Mouse (Mus musculus) thymus, adult 2 months (tissue): ENCODE results near the gene Ralgapa1.

Source experiments
- CTCF ChIP-seq: fragments of 200-500 bp; IDR thresholded peaks from 2 replicates; pipeline ENCODE4 v1.5.1; 2012; ENCODE audit warnings: mild to moderate bottlenecking, control low read depth, low read length, moderate library complexity, borderline replicate concordance; ENCODE audit not compliant: control insufficient read depth, poor library complexity, insufficient read depth; ENCODE audit errors: extremely low read depth
- POLR2A ChIP-seq: fragments of 200-500 bp; IDR thresholded peaks from 2 replicates; pipeline ENCODE4 v1.6.1; 2012; ENCODE audit warnings: mild to moderate bottlenecking, low read length, control low read depth, moderate library complexity; ENCODE audit not compliant: control insufficient read depth, poor library complexity, insufficient read depth; ENCODE audit errors: extremely low read depth

GRCm38 (mm10) chr12:55571661-55572060 lies 249.3 kb downstream of the Ralgapa1 start:
- no peak for TF ChIP-seq CTCF
- TF ChIP-seq POLR2A: no peak
